Mouse (Mus musculus): ENCODE data around the gene Ripply3.

- no peak for TF ChIP-seq CTCF (IDR thresholded peaks at IDR 0.05; ENCODE audit: borderline replicate concordance, insufficient read depth, low read depth, low read length)
- no peak for TF ChIP-seq POLR2A (IDR thresholded peaks at IDR 0.05; ENCODE audit: borderline replicate concordance, insufficient read depth, low read length)
Measured at GRCm38 (mm10) chr16:94345733-94346132, 17.5 kb downstream of the Ripply3 start.

All from cerebellum, adult 2 months (tissue).